Mouse (Mus musculus) erythroid progenitor cell, adult 5-6 weeks (primary cell): ENCODE data around the gene Clcnka. TPM values are rescaled to one million over a fixed set of nuclear protein-coding genes. Genes with fewer than 3 reads are reported as not detected.

Experiments used
- ATAC-seq: replicated peaks from 2 replicates; pipeline ENCODE4 v1.8.0; 2016; ENCODE audit warnings: moderate number of reproducible peaks, mild to moderate bottlenecking, moderate TSS enrichment, inconsistent platforms; ENCODE audit not compliant: poor library complexity, low FRiP score, severe bottlenecking
- total RNA-seq, 2 experiments: library from RNA; stranded (forward) in 1 of 2; stranded (reverse) in 1 of 2; fragments of 150-400 nt in 1 of 2; fragments of 186-747, 209-891 nt in 1 of 2; gene quantifications; 2 replicates each; pipeline versions ENCODE4 v1.2.3 to v1.2.4; 2015 to 2017; ENCODE audit warnings: low replicate concordance in 2 of 2

Clcnka gene
- total RNA-seq (2015; ENCODE audit: low replicate concordance): not detected in 2 replicates
- total RNA-seq (2017; ENCODE audit: low replicate concordance): not detected in 2 replicates

GRCm38 (mm10) chr4:141398545-141398944, at the start of gene Clcnka:
Gene Clcnka (minus strand): TSS chr4:141398724.
- no peak for ATAC-seq

GRCm38 (mm10) chr4:141446211-141446610, 47.7 kb upstream of the Clcnka start:
- ATAC-seq: no peak

GRCm38 (mm10) chr4:141445328-141445720, 46.8 kb upstream of the Clcnka start:
- no peak for ATAC-seq

- peak; percentile 97 for ATAC-seq
These were observed 46.2 kb upstream of the Clcnka start, which contains the start of gene Zbtb17 for GRCm38 (mm10) chr4:141444451-141445327. Gene Zbtb17 (plus strand): TSS chr4:141444654.

- peak; percentile 13; the same call in 1 of the 2 replicates for ATAC-seq
These were observed 45.3 kb upstream of the Clcnka start for GRCm38 (mm10) chr4:141443641-141444429.

- no peak for ATAC-seq
These were observed 42.4 kb upstream of the Clcnka start for GRCm38 (mm10) chr4:141440877-141441276.

GRCm38 (mm10) chr4:141439083-141439803, 40.7 kb upstream of the Clcnka start:
- ATAC-seq: no peak

GRCm38 (mm10) chr4:141435974-141436373, 37.5 kb upstream of the Clcnka start, which contains the start of gene Srarp:
Gene Srarp (minus strand): TSS chr4:141436105.
- ATAC-seq: no peak

GRCm38 (mm10) chr4:141433191-141433590, 34.7 kb upstream of the Clcnka start:
- ATAC-seq: no peak

- no peak for ATAC-seq
These were observed 34.1 kb upstream of the Clcnka start for GRCm38 (mm10) chr4:141432666-141433065.

GRCm38 (mm10) chr4:141430997-141431396, 32.5 kb upstream of the Clcnka start:
- peak; percentile 73; the same call in 1 of the 2 replicates for ATAC-seq

GRCm38 (mm10) chr4:141429847-141430246, 31.3 kb upstream of the Clcnka start:
- ATAC-seq: no peak

- no peak for ATAC-seq
These were observed 30.9 kb upstream of the Clcnka start for GRCm38 (mm10) chr4:141429381-141429780.

- ATAC-seq: no peak
These were observed 29.4 kb upstream of the Clcnka start for GRCm38 (mm10) chr4:141427921-141428320.

- ATAC-seq: no peak
These were observed 28.5 kb upstream of the Clcnka start for GRCm38 (mm10) chr4:141426796-141427745.

- no peak for ATAC-seq
These were observed 27.3 kb upstream of the Clcnka start for GRCm38 (mm10) chr4:141425484-141426479.

GRCm38 (mm10) chr4:141423691-141424431, 25.3 kb upstream of the Clcnka start:
- ATAC-seq: no peak
